In genomic region chr2:77173366-77173765, GRCm38 (mm10) we compare ENCODE assay signal across 14 mouse cellular contexts. TPM values are rescaled to one million over a fixed set of nuclear protein-coding genes. Genes with fewer than 3 reads are reported as not detected.
A peak's percentile ranks its signal among the peaks of the same experiment; 100 is the strongest.
DNase-seq lines count a peak whose midpoint lies in the region; ATAC-seq and TF ChIP-seq lines count a peak whose summit lies in the region.
"Had no signal": no experiment of that assay in that cellular context is flagged by ENCODE, and none has a peak within 500 bp of the region (broad histone marks: within the 10 kb centered on the region; RNA-seq: fewer than 3 reads in every experiment).

No protein-coding gene starts in this region.

- no peak for ATAC-seq in liver, embryonic 11.5 days (replicated peaks; ENCODE audit: low FRiP score)
- no peak for ATAC-seq in heart, embryonic 14.5 days (ENCODE audit: insufficient number of reproducible peaks, insufficient read depth, low FRiP score, low read depth)

- H3K9ac ChIP-seq in liver, adult 2 months (ENCODE audit: low read depth, low read length), result no peak overlapping the region
- H3K9ac ChIP-seq in liver, embryonic 11.5 days (ENCODE audit: low read depth, low read length), result no peak overlapping the region
- 0 out of 2 replicates have a peak overlapping the region, but pooled peaks have one; percentile 26 for H3K9ac ChIP-seq in heart, embryonic 14.5 days (ENCODE audit: low read length)
- H3K9ac ChIP-seq: kidney, embryonic 15.5 days; midbrain, embryonic 12.5 days had no signal

- 48% methylated on average over 6 of the region's 6 CpGs for WGBS in heart, embryonic 10.5 days
- WGBS in liver, adult 2 months, result 58% methylated on average over 6 of the region's 6 CpGs
- 71% methylated on average over 6 of the region's 6 CpGs for WGBS in liver, embryonic 11.5 days
- 30% methylated on average over 6 of the region's 6 CpGs for WGBS in heart, embryonic 14.5 days
- WGBS in limb, embryonic 10.5 days, result 51% methylated on average over 6 of the region's 6 CpGs

- peak overlapping the region; percentile 97 for H3K27ac ChIP-seq in heart, embryonic 10.5 days
- H3K27ac ChIP-seq in liver, adult 2 months (replicated peaks; ENCODE audit: insufficient read depth, low read depth, low read length), result peak overlapping the region; percentile 25; the same call in 1 of the 2 replicates
- H3K27ac ChIP-seq in liver, embryonic 11.5 days (ENCODE audit: low read depth, low read length), result no peak overlapping the region
- peak overlapping the region; percentile 69 to 99; a peak in 3 of 4 replicates for H3K27ac ChIP-seq in heart, embryonic 14.5 days (replicated peaks in 1 of 2; ENCODE audit: control insufficient read depth in 1 of 2, insufficient read depth in 1 of 2, low read depth in 2 of 2, low read length in 2 of 2)
- no peak overlapping the region for H3K27ac ChIP-seq in limb, embryonic 10.5 days
- H3K27ac ChIP-seq: kidney, embryonic 15.5 days; midbrain, embryonic 12.5 days had no signal

- no peaks in the 10 kb centered on the region for H3K36me3 ChIP-seq in heart, embryonic 10.5 days
- no peaks in the 10 kb centered on the region for H3K36me3 ChIP-seq in liver, adult 2 months (ENCODE audit: control insufficient read depth, insufficient read depth, low read length)
- no peaks in the 10 kb centered on the region for H3K36me3 ChIP-seq in liver, embryonic 11.5 days (ENCODE audit: control insufficient read depth, insufficient read depth, low read length)
- peaks cover 2% of the 10 kb centered on the region for H3K36me3 ChIP-seq in heart, embryonic 14.5 days (ENCODE audit: control insufficient read depth, insufficient read depth, low read length)
- H3K36me3 ChIP-seq in limb, embryonic 10.5 days, result no peaks in the 10 kb centered on the region
- H3K36me3 ChIP-seq: kidney, embryonic 15.5 days; midbrain, embryonic 12.5 days had no signal

- peaks cover 7% of the 10 kb centered on the region; the same call in 1 of the 2 replicates for H3K79me2 ChIP-seq in liver, adult 2 months (ENCODE audit: control insufficient read depth, insufficient read depth, low read length)

- H3K4me3 ChIP-seq in heart, embryonic 10.5 days, result no peak overlapping the region
- no peak overlapping the region for H3K4me3 ChIP-seq in liver, adult 2 months (ENCODE audit: insufficient read depth, low read depth, low read length)
- H3K4me3 ChIP-seq in liver, embryonic 11.5 days (ENCODE audit: low read depth, low read length), result no peak overlapping the region
- no peak overlapping the region for H3K4me3 ChIP-seq in heart, embryonic 14.5 days (ENCODE audit: control insufficient read depth in 1 of 2, insufficient read depth in 1 of 2, low read depth in 1 of 2, low read length in 2 of 2)
- no peak overlapping the region for H3K4me3 ChIP-seq in limb, embryonic 10.5 days
- H3K4me3 ChIP-seq: kidney, embryonic 15.5 days; midbrain, embryonic 12.5 days had no signal

- TF ChIP-seq CTCF in liver, adult 2 months (IDR thresholded peaks at IDR 0.05; ENCODE audit: low read depth, low read length), result no peak

- intact Hi-C loops in heart, postnatal 25 days (cut with DNase I), result no loop called here

- no peak overlapping the region for H3K4me2 ChIP-seq in liver, embryonic 11.5 days
- peak overlapping the region; percentile 15; the same call in 1 of the 2 replicates for H3K4me2 ChIP-seq in heart, embryonic 14.5 days (ENCODE audit: low read length)
- H3K4me2 ChIP-seq: kidney, embryonic 15.5 days; midbrain, embryonic 12.5 days had no signal

- H3K4me1 ChIP-seq in heart, embryonic 10.5 days, result peaks cover 66% of the 10 kb centered on the region
- H3K4me1 ChIP-seq in liver, adult 2 months (ENCODE audit: control insufficient read depth, insufficient read depth, low read length), result peaks cover 18% of the 10 kb centered on the region
- H3K4me1 ChIP-seq in liver, embryonic 11.5 days (replicated peaks; ENCODE audit: control insufficient read depth, insufficient read depth, low read length), result peaks cover 28% of the 10 kb centered on the region
- peaks cover 29 to 68% of the 10 kb centered on the region in 2 experiments for H3K4me1 ChIP-seq in heart, embryonic 14.5 days (ENCODE audit: control insufficient read depth in 2 of 2, insufficient read depth in 2 of 2, low read length in 2 of 2)
- peaks cover 49% of the 10 kb centered on the region for H3K4me1 ChIP-seq in limb, embryonic 10.5 days

- TF ChIP-seq POLR2A in liver, adult 2 months (IDR thresholded peaks at IDR 0.05; ENCODE audit: extremely low read depth, insufficient read depth, low read length), result no peak

- DNase-seq in heart, embryonic 10.5 days (ENCODE audit: low spot score), result peak; percentile 61
- no peak for DNase-seq in heart, postnatal 25 days (ENCODE audit: low spot score)
- peak; percentile 54 for DNase-seq in liver, adult 2 months (ENCODE audit: extremely low read depth, low read depth, low spot score)
- no peak for DNase-seq in liver, embryonic 11.5 days (ENCODE audit: low spot score)
- peak; percentile 13 for DNase-seq in limb, embryonic 10.5 days (ENCODE audit: low spot score)
- DNase-seq in right cerebral cortex, postnatal 36 days (ENCODE audit: low spot score in 2 of 2), result no peak
- DNase-seq: adrenal gland, postnatal 36 days; cerebellum, adult 9-11 months; left cerebral cortex, postnatal 4 days; lung, postnatal 4 days; thymus, postnatal 4 days had no signal

- H3K9me3 ChIP-seq in heart, embryonic 10.5 days, result no peaks in the 10 kb centered on the region
- no peaks in the 10 kb centered on the region for H3K9me3 ChIP-seq in liver, embryonic 11.5 days (ENCODE audit: control insufficient read depth, low read length)
- no peaks in the 10 kb centered on the region for H3K9me3 ChIP-seq in heart, embryonic 14.5 days (ENCODE audit: control insufficient read depth, low read length)
- H3K9me3 ChIP-seq in limb, embryonic 10.5 days (replicated peaks), result no peaks in the 10 kb centered on the region
- H3K9me3 ChIP-seq: kidney, embryonic 15.5 days; midbrain, embryonic 12.5 days had no signal

- H3K27me3 ChIP-seq in heart, embryonic 10.5 days (ENCODE audit: insufficient read depth, poor library complexity, severe bottlenecking), result no peaks in the 10 kb centered on the region
- no peaks in the 10 kb centered on the region for H3K27me3 ChIP-seq in liver, adult 2 months (ENCODE audit: control insufficient read depth, insufficient read depth, low read length)
- no peaks in the 10 kb centered on the region for H3K27me3 ChIP-seq in liver, embryonic 11.5 days (replicated peaks; ENCODE audit: control insufficient read depth, insufficient read depth, low read length)
- no peaks in the 10 kb centered on the region for H3K27me3 ChIP-seq in heart, embryonic 14.5 days (ENCODE audit: control insufficient read depth, insufficient read depth, low read length)
- no peaks in the 10 kb centered on the region for H3K27me3 ChIP-seq in limb, embryonic 10.5 days (ENCODE audit: low read depth, poor library complexity, severe bottlenecking)
- H3K27me3 ChIP-seq: kidney, embryonic 15.5 days had no signal

RNA-seq across cellular contexts. Expression of gene Ccdc141, which starts 2.9 kb away (rescaled TPM):
- polyA plus RNA-seq in heart, embryonic 10.5 days (2016; fragmentation: Nextera tagmentation; extraction: Ambion mirVana), result 150 and 241 TPM in 2 replicates
- total RNA-seq in heart, postnatal 25 days (2021), result 100 to 1,000 TPM; 239 to 243 TPM
- total RNA-seq in liver, adult 2 months (2014; rRNA removed), result 17.4 and 17.7 TPM in 2 replicates
- polyA plus RNA-seq in liver, adult 2 months (2012; rRNA removed), result 4.3 and 8.6 TPM in 2 replicates
- polyA plus RNA-seq in liver, embryonic 11.5 days (2014; fragmentation: Nextera tagmentation; extraction: Ambion mirVana), result 3.2 and 6.3 TPM in 2 replicates
- 189 and 213 TPM in 2 replicates for polyA plus RNA-seq in heart, embryonic 14.5 days (2014; fragmentation: Nextera tagmentation; extraction: Ambion mirVana)
- polyA plus RNA-seq in limb, embryonic 10.5 days (2016; fragmentation: Nextera tagmentation; extraction: Ambion mirVana), result 2.1 and 4.4 TPM in 2 replicates

Comparison
In these comparisons a context has a peak if more than half of its experiments do, and no peak if none do; other contexts are left out.
1. DNase-seq: peak in heart, embryonic 10.5 days (single experiment), liver, adult 2 months (single experiment) and limb, embryonic 10.5 days (single experiment); none in heart, postnatal 25 days (single experiment), liver, embryonic 11.5 days (single experiment) and right cerebral cortex, postnatal 36 days (0 of 2).
2. H3K27ac ChIP-seq: peak in heart, embryonic 10.5 days (single experiment), liver, adult 2 months (single experiment) and heart, embryonic 14.5 days (2 of 2); none in liver, embryonic 11.5 days (single experiment) and limb, embryonic 10.5 days (single experiment).
3. RNA of gene Ccdc141, which starts 2.9 kb away (polyA plus RNA-seq): 189 to 213 TPM in heart, embryonic 14.5 days and 150 to 241 TPM in heart, embryonic 10.5 days; 4.3 to 8.6 TPM in liver, adult 2 months, 3.2 to 6.3 TPM in liver, embryonic 11.5 days and 2.1 to 4.4 TPM in limb, embryonic 10.5 days; every median in the first group is over 10 times any median in the second.